Comparison of ENCODE assay signal across 29 mouse cellular contexts in genomic region chr11:44356171-44356570, GRCm38 (mm10). TPM values are rescaled to one million over a fixed set of nuclear protein-coding genes. Genes with fewer than 3 reads are reported as not detected.
DNase-seq lines count a peak whose midpoint lies in the region; ATAC-seq and TF ChIP-seq lines count a peak whose summit lies in the region.
"Had no signal": no experiment of that assay in that cellular context is flagged by ENCODE, and none has a peak within 500 bp of the region (broad histone marks: within the 10 kb centered on the region; RNA-seq: fewer than 3 reads in every experiment).

No protein-coding gene starts in this region.

- TF ChIP-seq POLR2A in CH12.LX (IDR thresholded peaks at IDR 0.05; ENCODE audit: low read depth, low read length), result no peak

- H3K27ac ChIP-seq in CH12.LX (ENCODE audit: insufficient read depth, low read depth), result no peak overlapping the region
- H3K27ac ChIP-seq: embryonic facial prominence, embryonic 13.5 days; embryonic facial prominence, embryonic 15.5 days; forebrain, embryonic 10.5 days; forebrain, embryonic 12.5 days had no signal

- H3K4me3 ChIP-seq in CH12.LX (replicated peaks in 1 of 3; ENCODE audit: low read depth in 2 of 3, low read length in 2 of 3, poor library complexity in 1 of 3), result no peak overlapping the region
- H3K4me3 ChIP-seq: embryonic facial prominence, embryonic 13.5 days; embryonic facial prominence, embryonic 15.5 days; erythroblast, embryonic 14.5 days; forebrain, embryonic 10.5 days; forebrain, embryonic 12.5 days had no signal

- in situ Hi-C loops in CH12.LX (cut with MboI; ENCODE audit: low pct_ligation_motif_present, low pct_unique_long_range_greater_than_20kb, low sequenced_read_pairs), result no loop called here

- no peak for TF ChIP-seq CTCF in CH12.LX (conservative IDR thresholded peaks at IDR 0.05 in 1 of 2, IDR thresholded peaks at IDR 0.05 in 1 of 2; ENCODE audit: low read depth in 2 of 2, low read length in 2 of 2)

- no peak for TF ChIP-seq EP300 in CH12.LX (IDR thresholded peaks at IDR 0.05; ENCODE audit: low read length)

- H3K9me3 ChIP-seq in CH12.LX (replicated peaks; ENCODE audit: low read length), result no peaks in the 10 kb centered on the region
- H3K9me3 ChIP-seq: embryonic facial prominence, embryonic 13.5 days; embryonic facial prominence, embryonic 15.5 days; forebrain, embryonic 10.5 days; forebrain, embryonic 12.5 days had no signal

- H3K27me3 ChIP-seq in CH12.LX (replicated peaks), result no peaks in the 10 kb centered on the region
- H3K27me3 ChIP-seq: embryonic facial prominence, embryonic 13.5 days; embryonic facial prominence, embryonic 15.5 days; forebrain, embryonic 12.5 days had no signal

- intact Hi-C loops in left cerebral cortex, postnatal 36 days (cut with DNase I), result no loop called here

- H3K79me2 ChIP-seq in CH12.LX (replicated peaks; ENCODE audit: control insufficient read depth, extremely low read depth, insufficient read depth, poor library complexity, severe bottlenecking), result no peaks in the 10 kb centered on the region

- TF ChIP-seq RAD21 in CH12.LX (IDR thresholded peaks at IDR 0.05; ENCODE audit: low read depth, low read length), result no peak

- peak; percentile 84 for ATAC-seq in granulocyte monocyte progenitor cell, adult 5-6 weeks (replicated peaks; ENCODE audit: poor library complexity, severe bottlenecking)
- ATAC-seq in megakaryocyte, adult 5-6 weeks (ENCODE audit: poor library complexity, severe bottlenecking), result peak; percentile 81
- ATAC-seq: CD4-positive, CD25-positive, alpha-beta regulatory T cell, adult 4 months; forebrain, embryonic 14.5 days; forebrain, embryonic 16.5 days had no signal

- DNase-seq in A20 (ENCODE audit: low read depth, low spot score), result peak; percentile 12
- no peak for DNase-seq in CH12.LX (ENCODE audit: extremely low read depth)
- DNase-seq in kidney, postnatal 14 days, result no peak
- no peak for DNase-seq in kidney, adult 8-10 months
- no peak for DNase-seq in spleen, postnatal 36 days (ENCODE audit: low spot score in 2 of 2)
- no peak for DNase-seq in left cerebral cortex, postnatal 36 days (ENCODE audit: low spot score in 2 of 2)
- DNase-seq: adrenal gland, adult 2 months; adrenal gland, postnatal 10 days; adrenal gland, postnatal 25 days; cerebellum, adult 11 months; cerebellum, adult 18-20 months; cerebellum, adult 9-10 months; cerebellum, postnatal 10 days; cerebellum, postnatal 25 days; embryo, embryonic 11 days had no signal

- peaks cover 7 to 16% of the 10 kb centered on the region in 2 experiments; a peak in 3 of 4 replicates for H3K4me1 ChIP-seq in CH12.LX (ENCODE audit: control insufficient read depth in 1 of 2, insufficient read depth in 2 of 2)
- H3K4me1 ChIP-seq: embryonic facial prominence, embryonic 13.5 days; embryonic facial prominence, embryonic 15.5 days; forebrain, embryonic 10.5 days; forebrain, embryonic 12.5 days had no signal

- dilution Hi-C loops in CH12.LX (cut with MboI; ENCODE audit: extremely low pct_ligation_motif_present, extremely low pct_unique_long_range_greater_than_20kb, low sequenced_read_pairs), result no loop called here

- peak overlapping the region; percentile 25; the same call in 1 of the 2 replicates for H3K4me2 ChIP-seq in CH12.LX (ENCODE audit: insufficient read depth, low read depth, poor library complexity, severe bottlenecking)
- H3K4me2 ChIP-seq: embryonic facial prominence, embryonic 13.5 days; embryonic facial prominence, embryonic 15.5 days; forebrain, embryonic 12.5 days had no signal

- H3K9ac ChIP-seq in CH12.LX (ENCODE audit: insufficient read depth, low read depth), result no peak overlapping the region
- H3K9ac ChIP-seq: embryonic facial prominence, embryonic 13.5 days; embryonic facial prominence, embryonic 15.5 days; forebrain, embryonic 12.5 days had no signal

- H3K36me3 ChIP-seq in CH12.LX (replicated peaks in 1 of 2; ENCODE audit: control insufficient read depth in 1 of 2, insufficient read depth in 1 of 2, low read length in 1 of 2), result no peaks in the 10 kb centered on the region
- H3K36me3 ChIP-seq: embryonic facial prominence, embryonic 13.5 days; embryonic facial prominence, embryonic 15.5 days; forebrain, embryonic 10.5 days; forebrain, embryonic 12.5 days had no signal

TF ChIP-seq in CH12.LX, 34 proteins besides CTCF, POLR2A, EP300 and RAD21:
- TF ChIP-seq MXI1 (IDR thresholded peaks at IDR 0.05; ENCODE audit: low read depth, low read length), result no peak
- no peak for TF ChIP-seq MAFK (IDR thresholded peaks at IDR 0.05; ENCODE audit: insufficient replicate concordance, low read length)
- no peak for TF ChIP-seq BHLHE40 (IDR thresholded peaks at IDR 0.05; ENCODE audit: low read depth, low read length)
- no peak for TF ChIP-seq TBP (conservative IDR thresholded peaks at IDR 0.05; ENCODE audit: low read depth, low read length)
- TF ChIP-seq HCFC1 (IDR thresholded peaks at IDR 0.05; ENCODE audit: low read depth, low read length), result no peak
- no peak for TF ChIP-seq USF2 (conservative IDR thresholded peaks at IDR 0.05; ENCODE audit: low read depth, low read length)
- TF ChIP-seq MAZ (IDR thresholded peaks at IDR 0.05; ENCODE audit: low read depth, low read length), result no peak
- no peak for TF ChIP-seq GABPA (IDR thresholded peaks at IDR 0.05; ENCODE audit: insufficient replicate concordance, low read depth, low read length)
- TF ChIP-seq USF1 (IDR thresholded peaks at IDR 0.05; ENCODE audit: low read depth, low read length), result no peak
- no peak for TF ChIP-seq CHD1 (IDR thresholded peaks at IDR 0.05; ENCODE audit: low read depth, low read length)
- no peak for TF ChIP-seq ZNF384 (IDR thresholded peaks at IDR 0.05; ENCODE audit: low read depth, low read length)
- TF ChIP-seq IRF4 (IDR thresholded peaks at IDR 0.05; ENCODE audit: low read depth, low read length), result no peak
- no peak for TF ChIP-seq ZMIZ1 (IDR thresholded peaks at IDR 0.05; ENCODE audit: low read depth, low read length)
- TF ChIP-seq UBTF (IDR thresholded peaks at IDR 0.05; ENCODE audit: low read depth, low read length), result no peak
- no peak for TF ChIP-seq ELF1 (IDR thresholded peaks at IDR 0.05; ENCODE audit: low read depth, low read length)
- TF ChIP-seq MEF2A (IDR thresholded peaks at IDR 0.05; ENCODE audit: borderline replicate concordance, low read depth, low read length), result no peak
- TF ChIP-seq JUND (conservative IDR thresholded peaks at IDR 0.05; ENCODE audit: low read depth, low read length), result no peak
- TF ChIP-seq RCOR1 (conservative IDR thresholded peaks at IDR 0.05; ENCODE audit: low read depth, low read length), result no peak
TF ChIP-seq in CH12.LX: peak in this region for 0.

RNA-seq across cellular contexts. Expression of gene Il12b, which starts 43.7 kb away (rescaled TPM):
- total RNA-seq in CH12.LX (2012; rRNA removed), result not detected in 2 replicates
- total RNA-seq in CH12.LX (2014; rRNA removed), result 0.23 TPM in 1 of 2 replicates, not detected in the other
- not detected in 2 replicates for polyA plus RNA-seq in CH12.LX (2012; ENCODE audit: insufficient read length, low read depth)
- not detected in 2 replicates for total RNA-seq in granulocyte monocyte progenitor cell, adult 5-6 weeks (2014; fragmentation: Nextera tagmentation)
- not detected in 2 replicates for total RNA-seq in granulocyte monocyte progenitor cell, adult 5-6 weeks (2017)
- total RNA-seq in megakaryocyte, adult 5-6 weeks (2015), result not detected in 2 replicates
- total RNA-seq in megakaryocyte, adult 5-6 weeks (2017), result not detected in 2 replicates
- not detected for total RNA-seq in left cerebral cortex, postnatal 36 days (2021)
- total RNA-seq: adrenal gland, adult 2 months; adrenal gland, postnatal 10 days; adrenal gland, postnatal 25 days; ES-E14; MEL had no signal
- polyA plus RNA-seq: adrenal gland, adult 2 months; brain, embryonic 14.5 days; CD4-positive, CD25-positive, alpha-beta regulatory T cell, adult 4 months; embryonic facial prominence, embryonic 11.5 days; embryonic facial prominence, embryonic 13.5 days; embryonic facial prominence, embryonic 15.5 days; erythroblast, embryonic 14.5 days; forebrain, embryonic 10.5 days; forebrain, embryonic 12.5 days; forebrain, embryonic 14.5 days had no signal
